Mouse (Mus musculus) liver, postnatal 0 days (tissue): ENCODE measurements around the gene Snapc4.
A peak's percentile ranks its signal among the peaks of the same experiment; 100 is the strongest.

Source experiments
- CTCF ChIP-seq: sonication (generic); IDR thresholded peaks from 2 replicates; pipeline ENCODE4 v1.5.1; 2016; ENCODE audit warnings: antibody characterized with exemption, low read depth
- EP300 ChIP-seq: IDR thresholded peaks from 2 replicates; pipeline ENCODE4 v1.6.1; 2016; ENCODE audit warnings: antibody characterized with exemption, low read depth, mild to moderate bottlenecking

DNA sequence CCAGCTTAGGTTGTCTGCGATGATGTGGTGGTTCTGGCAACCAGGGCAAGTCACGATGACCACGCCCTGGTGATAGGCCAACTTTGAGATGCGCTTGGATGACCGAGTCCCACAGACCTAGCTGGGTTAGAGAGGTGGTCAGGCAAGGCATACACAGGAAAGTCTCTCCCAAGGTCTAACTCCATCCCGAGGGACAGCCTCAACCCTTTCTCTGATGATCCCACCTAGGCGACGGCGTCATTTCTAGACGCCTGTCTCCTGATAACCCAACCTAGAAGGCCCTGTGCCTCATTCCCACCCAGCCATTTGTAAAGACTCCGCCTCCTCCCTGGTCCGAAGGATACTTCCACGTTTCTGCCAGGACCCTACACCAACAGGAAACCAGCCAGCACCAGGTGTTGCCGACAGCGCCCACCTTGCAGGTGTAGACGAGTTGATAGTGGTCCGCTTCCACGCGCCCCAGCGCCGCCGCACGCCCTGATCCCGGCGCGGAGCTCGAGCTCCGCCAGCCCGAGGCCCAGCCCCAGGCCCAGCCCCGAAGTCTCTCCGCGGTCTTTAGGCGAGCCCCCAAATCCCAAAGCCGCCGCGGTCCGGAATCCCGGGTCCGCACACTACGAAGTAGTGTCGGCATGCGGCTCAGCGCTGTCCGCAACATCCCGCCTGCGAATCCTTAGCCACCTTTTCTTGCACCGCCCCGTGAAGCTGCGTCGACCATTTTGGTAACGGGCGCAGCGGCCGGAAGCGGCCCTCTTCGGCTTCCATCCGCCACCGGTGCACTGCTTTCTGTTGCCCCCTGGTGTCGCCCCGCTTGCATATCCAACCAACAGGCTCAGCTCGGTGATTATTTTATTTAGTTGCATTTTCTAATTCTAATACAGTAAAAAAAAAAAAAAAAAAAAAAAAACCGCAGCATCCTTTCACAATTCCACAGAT lies 28.8 kb downstream of the Snapc4 start, which contains the start of gene Dnlz:
- peak; percentile 82 for TF ChIP-seq CTCF
- TF ChIP-seq EP300, result no peak; the same call in 1 of the 2 replicates
